Mouse (Mus musculus) midbrain, embryonic 11.5 days (tissue): Measurements from ENCODE around the gene Scly. TPM values are rescaled to one million over a fixed set of nuclear protein-coding genes. Genes with fewer than 3 reads are reported as not detected.

Source experiments
- ATAC-seq: fragments of 200-750 bp; cut with Nextera tagmentation; 2 replicates; pipeline ENCODE4 v1.8.0; 2017; ENCODE audit warnings: moderate TSS enrichment, moderate library complexity; ENCODE audit not compliant: low FRiP score
- DNase-seq: peaks from one replicate; pipeline ENCODE4 v3.0.0; 2015; ENCODE audit warnings: low spot score; ENCODE audit errors: missing footprints
- H3K27ac ChIP-seq: fragments of 300-500 bp; sonication (generic); 2 replicates; pipeline ENCODE4 v1.5.1; 2014; ENCODE audit warnings: low read depth, low read length
- H3K27me3 ChIP-seq: fragments of 300-500 bp; sonication (generic); 2 replicates; pipeline ENCODE4 v1.6.1; 2014; ENCODE audit warnings: mild to moderate bottlenecking, low read length, moderate library complexity, mixed read lengths; ENCODE audit not compliant: control insufficient read depth, insufficient read depth
- H3K36me3 ChIP-seq: fragments of 300-500 bp; sonication (generic); 2 replicates; pipeline ENCODE4 v1.6.1; 2014; ENCODE audit warnings: mild to moderate bottlenecking, low read length, moderate library complexity, mixed read lengths; ENCODE audit not compliant: control insufficient read depth, insufficient read depth
- H3K4me1 ChIP-seq: fragments of 300-500 bp; sonication (generic); 2 replicates; pipeline ENCODE4 v1.6.1; 2014; ENCODE audit warnings: low read length; ENCODE audit not compliant: control insufficient read depth, insufficient read depth
- H3K4me2 ChIP-seq: fragments of 300-500 bp; sonication (generic); 2 replicates; pipeline ENCODE4 v1.6.1; 2014; ENCODE audit warnings: mild to moderate bottlenecking, moderate library complexity
- H3K4me3 ChIP-seq: fragments of 300-500 bp; sonication (generic); 2 replicates; pipeline ENCODE4 v1.5.1; 2014; ENCODE audit warnings: low read depth, low read length
- H3K9ac ChIP-seq: fragments of 300-500 bp; sonication (generic); 2 replicates; pipeline ENCODE4 v1.6.1; 2014; ENCODE audit warnings: low read length
- H3K9me3 ChIP-seq: fragments of 300-500 bp; sonication (generic); 2 replicates; pipeline ENCODE4 v1.6.1; 2016; ENCODE audit warnings: low read length; ENCODE audit not compliant: control insufficient read depth
- WGBS: fragments of 180-500 bp; shearing (Covaris S2); extraction: QIAGEN DNeasy Blood & Tissue Kit; methylation state at CpG from one replicate; pipeline ENCODE4 v1.1.7; 2014; 5-methylcytosine and 5-hydroxymethylcytosine counted together
- polyA plus RNA-seq: library from polyadenylated mRNA; unstranded; fragments of >200 nt; fragmentation: Nextera tagmentation; extraction: Ambion mirVana; gene quantifications from 2 replicates; pipeline ENCODE4 v1.2.1, GENCODE M21; 2014

Scly gene
- polyA plus RNA-seq, 1 experiment from 2014 or later = 11.0 TPM

GRCm38 (mm10) chr1:91295544-91295943, 2.6 kb upstream of the Scly start:
- Histone ChIP-seq H3K4me1 (peaks cover 6% of the 10 kb centered on the region; the same call in 1 of the 2 replicates), H3K4me3 (no peak overlapping the region), H3K27me3 (no peaks in the 10 kb centered on the region), H3K9me3 (no peaks in the 10 kb centered on the region), H3K9ac (no peak overlapping the region), H3K36me3 (no peaks in the 10 kb centered on the region), H3K4me2 (no peak overlapping the region), H3K27ac (no peak overlapping the region)
- ATAC-seq (no peak), DNase-seq (no peak)
- WGBS = 91% methylated on average over 6 of the region's 6 CpGs

- DNase-seq (no peak), ATAC-seq (no peak)
- Histone ChIP-seq H3K4me1 (peaks cover 6% of the 10 kb centered on the region; the same call in 1 of the 2 replicates), H3K27me3 (no peaks in the 10 kb centered on the region), H3K9me3 (no peaks in the 10 kb centered on the region), H3K4me3 (peak overlapping the region; percentile 83), H3K4me2 (peak overlapping the region; percentile 64), H3K9ac (peak overlapping the region; percentile 36), H3K27ac (no peak overlapping the region), H3K36me3 (no peaks in the 10 kb centered on the region)
- 83% methylated on average over 13 of the region's 13 CpGs for WGBS
These were observed 1.0 kb downstream of the Scly start for GRCm38 (mm10) chr1:91299026-91299706.

- ATAC-seq (no peak), DNase-seq (no peak)
- H3K27me3 ChIP-seq = no peaks in the 10 kb centered on the region
- H3K9me3 ChIP-seq = no peaks in the 10 kb centered on the region
- H3K4me2 ChIP-seq = no peak overlapping the region
- no peak overlapping the region for H3K4me3 ChIP-seq
- H3K4me1 ChIP-seq = peaks cover 6% of the 10 kb centered on the region; the same call in 1 of the 2 replicates
- H3K27ac ChIP-seq = no peak overlapping the region
- no peaks in the 10 kb centered on the region for H3K36me3 ChIP-seq
- no peak overlapping the region for H3K9ac ChIP-seq
- 90% methylated on average over 5 of the region's 5 CpGs for WGBS
These were observed 1.7 kb downstream of the Scly start for GRCm38 (mm10) chr1:91299707-91300426.

GRCm38 (mm10) chr1:91301206-91301920, 3.2 kb downstream of the Scly start:
- Histone ChIP-seq H3K4me2 (no peak overlapping the region), H3K36me3 (0 out of 2 replicates have a peak, but pooled peaks cover 3% of the 10 kb centered on the region), H3K9ac (no peak overlapping the region), H3K4me3 (no peak overlapping the region), H3K27me3 (no peaks in the 10 kb centered on the region), H3K9me3 (no peaks in the 10 kb centered on the region), H3K4me1 (peaks cover 6% of the 10 kb centered on the region; the same call in 1 of the 2 replicates), H3K27ac (no peak overlapping the region)
- no peak for ATAC-seq
- DNase-seq = no peak
- WGBS = 90% methylated on average over 3 of the region's 3 CpGs

- Histone ChIP-seq H3K36me3 (0 out of 2 replicates have a peak, but pooled peaks cover 3% of the 10 kb centered on the region), H3K4me1 (peaks cover 6% of the 10 kb centered on the region; the same call in 1 of the 2 replicates)
- WGBS = 88% methylated on average over 3 of the region's 3 CpGs
These were observed 3.9 kb downstream of the Scly start for GRCm38 (mm10) chr1:91302021-91302420.

GRCm38 (mm10) chr1:91304621-91305020, 6.5 kb downstream of the Scly start:
- no peaks in the 10 kb centered on the region for H3K4me1 ChIP-seq
- ATAC-seq (no peak), DNase-seq (no peak)
- no peaks in the 10 kb centered on the region for H3K9me3 ChIP-seq
- no peaks in the 10 kb centered on the region for H3K27me3 ChIP-seq
- H3K4me2 ChIP-seq = no peak overlapping the region
- no peak overlapping the region for H3K9ac ChIP-seq
- H3K27ac ChIP-seq = no peak overlapping the region
- H3K36me3 ChIP-seq = 0 out of 2 replicates have a peak, but pooled peaks cover 3% of the 10 kb centered on the region
- no peak overlapping the region for H3K4me3 ChIP-seq
- WGBS = 90% methylated on average over 4 of the region's 4 CpGs

More at GRCm38 (mm10) chr1:91302021-91302420, 3.9 kb downstream of the Scly start:
- Histone ChIP-seq H3K9me3 (no peaks in the 10 kb centered on the region), H3K9ac (no peak overlapping the region), H3K4me2 (no peak overlapping the region), H3K4me3 (no peak overlapping the region), H3K27ac (no peak overlapping the region), H3K27me3 (no peaks in the 10 kb centered on the region)
- DNase-seq (no peak), ATAC-seq (no peak)

GRCm38 (mm10) chr1:91309366-91310085, 11.4 kb downstream of the Scly start:
- H3K9me3 ChIP-seq = no peaks in the 10 kb centered on the region
- H3K4me3 ChIP-seq = no peak overlapping the region
- no peak for DNase-seq
- H3K4me2 ChIP-seq = no peak overlapping the region
- no peak for ATAC-seq
- H3K36me3 ChIP-seq = peaks cover 8% of the 10 kb centered on the region; the same call in 1 of the 2 replicates
- no peaks in the 10 kb centered on the region; the same call in 1 of the 2 replicates for H3K4me1 ChIP-seq
- no peak overlapping the region for H3K27ac ChIP-seq
- WGBS = 92% methylated on average over 13 of the region's 13 CpGs
- no peak overlapping the region for H3K9ac ChIP-seq
- no peaks in the 10 kb centered on the region for H3K27me3 ChIP-seq

GRCm38 (mm10) chr1:91312273-91312672, 14.1 kb downstream of the Scly start:
- ATAC-seq (no peak), DNase-seq (no peak)
- Histone ChIP-seq H3K9ac (no peak overlapping the region), H3K9me3 (no peaks in the 10 kb centered on the region), H3K27ac (no peak overlapping the region), H3K4me3 (no peak overlapping the region), H3K4me1 (no peaks in the 10 kb centered on the region; the same call in 1 of the 2 replicates), H3K27me3 (no peaks in the 10 kb centered on the region), H3K36me3 (peaks cover 5% of the 10 kb centered on the region; the same call in 1 of the 2 replicates), H3K4me2 (no peak overlapping the region)
- WGBS = 92% methylated on average over 4 of the region's 4 CpGs
